Mouse (Mus musculus): ENCODE measurements around the gene Ptges.

DNA sequence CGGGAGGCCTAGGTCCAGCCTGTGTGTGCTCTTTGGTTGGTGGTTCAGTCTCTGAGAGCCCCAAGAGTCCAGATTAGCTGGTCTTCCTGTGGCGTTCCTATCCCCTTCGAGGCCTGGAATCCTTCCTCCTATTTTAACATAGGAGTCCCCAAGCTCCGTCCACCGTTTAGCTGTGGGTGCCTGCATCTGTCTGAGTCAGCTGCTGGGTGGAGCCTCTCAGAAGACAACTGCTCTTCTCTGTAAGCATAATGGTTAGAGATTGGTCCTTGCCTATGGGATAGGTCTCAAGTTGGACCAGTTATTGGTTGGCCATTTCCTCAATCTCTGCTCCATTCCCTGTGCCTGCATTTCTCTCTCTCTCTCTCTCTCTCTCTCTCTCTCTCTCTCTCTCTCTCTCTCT lies 69.9 kb downstream of the Ptges start:
- TF ChIP-seq CTCF (IDR thresholded peaks at IDR 0.05; ENCODE audit: insufficient read depth, low read depth, low read length) (no peak), POLR2A (IDR thresholded peaks at IDR 0.05; ENCODE audit: insufficient read depth, low read depth, low read length) (no peak)

Measured in olfactory bulb, adult 2 months (tissue).